Mouse (Mus musculus) bone marrow, adult 2 months (tissue): ENCODE results near the gene Nsun7. TPM values are rescaled to one million over a fixed set of nuclear protein-coding genes. Genes with fewer than 3 reads are reported as not detected.

Experiments
- H3K27ac ChIP-seq: fragments of 200-500 bp; 2 replicates; pipeline ENCODE4 v1.5.1; 2012; ENCODE audit warnings: low read depth, mild to moderate bottlenecking, control low read depth, inconsistent platforms, low read length; ENCODE audit not compliant: control insufficient read depth, poor library complexity, insufficient read depth
- H3K4me1 ChIP-seq: fragments of 200-500 bp; 2 replicates; pipeline ENCODE4 v1.6.1; 2011; ENCODE audit warnings: low read length; ENCODE audit not compliant: control insufficient read depth, insufficient read depth
- H3K4me3 ChIP-seq: fragments of 200-500 bp; replicated peaks from 2 replicates; pipeline ENCODE3; 2011; ENCODE audit warnings: mild to moderate bottlenecking, low read depth, low read length, control low read depth; ENCODE audit not compliant: control insufficient read depth
- CTCF ChIP-seq: fragments of 200-500 bp; IDR thresholded peaks from 2 replicates; pipeline ENCODE4 v1.5.1; 2011; ENCODE audit warnings: low read length, control low read depth; ENCODE audit not compliant: control insufficient read depth, insufficient read depth
- POLR2A ChIP-seq: fragments of 200-500 bp; IDR thresholded peaks from 2 replicates; pipeline ENCODE4 v1.6.1; 2011; ENCODE audit warnings: low read depth, mild to moderate bottlenecking, control low read depth, low read length, borderline replicate concordance; ENCODE audit not compliant: control insufficient read depth
- WGBS: fragments of 180-500 bp; shearing (Covaris S2); methylation state at CpG from one replicate; pipeline ENCODE4 v1.1.7; 2018; 5-methylcytosine and 5-hydroxymethylcytosine counted together
- polyA plus RNA-seq: library from polyadenylated mRNA; stranded (reverse); fragments of >200 nt; gene quantifications from 2 replicates; pipeline ENCODE4 v1.2.4, GENCODE M21; 2011; ENCODE audit warnings: low replicate concordance; ENCODE audit not compliant: missing spikeins, insufficient read depth, insufficient read length

The Nsun7 gene
- polyA plus RNA-seq, 1 experiment: 0.82 TPM

DNA sequence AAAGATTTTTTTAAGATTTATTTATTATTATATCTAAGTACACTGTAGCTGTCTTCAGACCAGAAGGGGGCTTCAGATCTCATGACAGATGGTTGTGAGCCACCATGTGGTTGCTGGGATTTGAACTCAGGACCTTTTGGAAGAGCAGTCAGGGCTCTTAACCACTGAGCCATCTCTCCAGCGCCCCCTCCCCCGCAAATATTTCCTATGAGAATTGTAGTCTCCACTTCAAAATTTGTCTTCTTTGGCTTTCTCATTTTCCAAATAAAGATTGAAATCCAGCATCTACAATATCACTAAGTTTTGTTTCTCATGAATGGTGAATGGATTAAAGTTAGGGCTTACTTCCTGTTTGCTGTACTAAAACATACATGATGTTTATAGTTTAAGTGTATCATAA, 2.8 kb downstream of the Nsun7 start:
- TF ChIP-seq POLR2A (no peak), CTCF (no peak)
- Histone ChIP-seq H3K4me3 (no peak overlapping the region), H3K27ac (no peak overlapping the region), H3K4me1 (no peaks in the 10 kb centered on the region; the same call in 1 of the 2 replicates)
- 74% methylated on average over 2 of the region's 2 CpGs for WGBS

DNA sequence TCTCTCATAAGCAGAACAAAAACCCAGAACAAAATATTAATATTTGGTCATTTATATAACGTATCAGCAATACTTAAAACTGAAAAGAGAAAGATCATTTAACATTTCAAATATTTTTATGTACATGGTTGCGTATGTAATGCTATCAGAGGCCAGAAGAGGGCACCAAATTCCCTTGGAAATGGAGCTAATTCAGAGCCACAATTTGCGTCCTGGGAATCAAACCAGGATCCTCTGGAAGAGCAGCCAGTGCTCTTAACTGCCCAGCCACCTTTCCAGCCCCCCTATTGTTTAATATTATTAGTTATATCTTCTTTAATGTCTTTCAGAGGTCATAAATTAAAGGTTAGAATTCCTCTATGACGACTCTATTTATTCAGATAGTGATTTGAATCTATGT, 3.7 kb downstream of the Nsun7 start:
- WGBS: 36% methylated on average over 4 of the region's 4 CpGs
- TF ChIP-seq CTCF (0 out of 2 replicates have a peak, but pooled peaks have one; percentile 8), POLR2A (no peak)
- H3K4me1 ChIP-seq: no peaks in the 10 kb centered on the region; the same call in 1 of the 2 replicates
- H3K27ac ChIP-seq: no peak overlapping the region
- H3K4me3 ChIP-seq: no peak overlapping the region

DNA sequence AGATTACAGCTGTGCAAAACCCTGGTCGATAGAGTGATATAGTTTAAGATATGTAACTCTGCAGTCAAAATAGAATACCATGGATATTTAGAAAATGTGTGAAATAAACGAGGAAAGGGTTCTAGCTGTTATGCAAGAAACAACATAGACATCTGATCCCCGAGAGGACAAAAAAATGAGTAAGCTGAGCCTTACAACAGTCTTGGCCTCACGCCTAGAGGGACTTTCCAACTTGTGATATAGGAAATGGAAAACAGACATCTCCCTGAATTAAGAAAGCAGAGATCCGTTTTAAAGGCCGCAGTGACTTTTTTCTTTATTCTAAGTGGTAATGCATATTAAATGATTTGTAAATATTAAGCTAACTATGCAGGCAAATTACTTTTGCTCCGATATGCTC, 9.9 kb downstream of the Nsun7 start:
- H3K4me3 ChIP-seq: no peak overlapping the region
- H3K27ac ChIP-seq: no peak overlapping the region
- 64% methylated on average over 7 of the region's 7 CpGs for WGBS
- no peak for TF ChIP-seq POLR2A
- no peak for TF ChIP-seq CTCF
- no peaks in the 10 kb centered on the region for H3K4me1 ChIP-seq

DNA sequence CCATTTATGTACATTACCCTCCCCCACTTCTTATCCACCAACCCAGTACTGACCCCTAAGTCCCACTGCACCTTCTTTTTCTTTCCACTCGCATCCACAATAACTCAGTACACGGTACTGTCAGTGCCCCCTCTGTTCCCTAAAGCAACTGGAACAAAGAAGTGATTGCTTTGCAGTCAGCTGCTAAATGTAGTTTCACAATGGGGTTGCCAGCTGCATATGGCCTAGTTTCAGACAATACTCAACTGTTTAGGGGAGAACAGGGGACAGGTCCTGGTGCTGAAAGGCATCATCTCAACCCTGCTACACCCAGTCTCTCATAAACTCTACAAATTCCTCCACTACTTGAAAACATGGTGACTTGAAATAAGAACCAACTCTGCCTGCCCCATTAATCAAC, 11.4 kb downstream of the Nsun7 start:
- TF ChIP-seq POLR2A: no peak
- no peak for TF ChIP-seq CTCF
- H3K4me3 ChIP-seq: no peak overlapping the region
- no peak overlapping the region for H3K27ac ChIP-seq
- WGBS: 84% methylated on average over 2 of the region's 2 CpGs
- no peaks in the 10 kb centered on the region for H3K4me1 ChIP-seq

DNA sequence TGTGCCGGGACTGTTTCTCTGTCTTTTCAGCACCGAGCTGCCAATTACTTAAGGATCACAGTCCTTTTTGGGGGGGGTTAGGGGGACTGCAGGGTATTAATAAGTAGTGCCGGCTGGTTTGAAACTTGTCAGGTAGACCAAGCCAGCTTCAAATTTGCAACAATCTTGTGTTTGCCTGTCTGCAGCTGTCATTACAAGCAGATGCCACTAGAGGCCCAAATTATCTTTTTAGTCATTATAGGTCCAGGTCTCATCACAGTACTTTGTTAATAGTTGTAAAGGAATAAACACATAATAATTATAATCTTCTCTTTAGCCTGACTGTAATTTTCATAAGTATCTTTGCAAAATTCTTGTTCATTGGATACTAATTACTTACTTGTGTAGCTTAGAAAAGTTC, 14.7 kb downstream of the Nsun7 start:
- TF ChIP-seq POLR2A: no peak
- 73% methylated on average over 3 of the region's 3 CpGs for WGBS
- Histone ChIP-seq H3K27ac (no peak overlapping the region), H3K4me1 (no peaks in the 10 kb centered on the region), H3K4me3 (no peak overlapping the region)

DNA sequence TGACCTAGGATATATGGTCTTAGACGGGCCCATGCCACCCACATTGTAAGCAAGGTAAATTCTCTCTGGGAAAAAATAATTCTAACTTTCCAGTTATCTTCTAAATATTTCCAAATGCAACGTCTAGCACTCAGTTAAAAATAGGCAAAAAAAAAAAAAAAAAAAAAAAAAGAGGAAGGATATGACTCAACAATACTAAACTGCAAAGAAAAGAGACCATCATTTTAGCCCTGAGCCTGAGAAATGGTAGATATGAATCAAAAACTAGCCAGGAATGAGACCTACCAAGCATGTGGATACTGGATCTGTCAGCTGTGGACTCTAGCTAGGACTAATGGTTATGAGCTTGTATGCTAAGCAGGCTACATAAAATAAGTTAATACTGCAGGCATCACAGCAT, 20.0 kb downstream of the Nsun7 start:
- 11% methylated on average over 2 of the region's 2 CpGs for WGBS
- H3K27ac ChIP-seq: no peak overlapping the region
- TF ChIP-seq POLR2A: no peak
- TF ChIP-seq CTCF: no peak
- no peak overlapping the region for H3K4me3 ChIP-seq
- no peaks in the 10 kb centered on the region for H3K4me1 ChIP-seq

DNA sequence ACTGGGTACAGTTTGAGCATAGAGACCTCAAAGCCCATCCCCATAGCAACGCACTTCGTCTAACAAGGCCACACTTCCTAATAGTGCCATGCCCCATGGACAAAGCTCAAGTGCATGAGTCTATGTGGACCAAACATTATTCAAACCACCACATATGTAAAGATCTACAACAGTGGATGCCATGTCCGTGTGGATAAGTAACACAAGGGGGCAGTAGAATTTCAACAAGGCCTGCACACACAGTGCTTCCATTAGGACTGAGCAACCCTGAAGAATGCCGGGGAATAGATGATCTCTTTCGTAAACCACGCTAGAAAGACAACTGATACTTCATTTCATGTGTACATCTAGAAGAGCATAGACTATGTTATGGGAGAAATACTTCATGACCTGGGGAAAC, 21.0 kb downstream of the Nsun7 start:
- Histone ChIP-seq H3K4me1 (no peaks in the 10 kb centered on the region), H3K4me3 (no peak overlapping the region), H3K27ac (no peak overlapping the region)
- WGBS: 79% methylated on average over 6 of the region's 6 CpGs
- TF ChIP-seq POLR2A (no peak), CTCF (no peak)

DNA sequence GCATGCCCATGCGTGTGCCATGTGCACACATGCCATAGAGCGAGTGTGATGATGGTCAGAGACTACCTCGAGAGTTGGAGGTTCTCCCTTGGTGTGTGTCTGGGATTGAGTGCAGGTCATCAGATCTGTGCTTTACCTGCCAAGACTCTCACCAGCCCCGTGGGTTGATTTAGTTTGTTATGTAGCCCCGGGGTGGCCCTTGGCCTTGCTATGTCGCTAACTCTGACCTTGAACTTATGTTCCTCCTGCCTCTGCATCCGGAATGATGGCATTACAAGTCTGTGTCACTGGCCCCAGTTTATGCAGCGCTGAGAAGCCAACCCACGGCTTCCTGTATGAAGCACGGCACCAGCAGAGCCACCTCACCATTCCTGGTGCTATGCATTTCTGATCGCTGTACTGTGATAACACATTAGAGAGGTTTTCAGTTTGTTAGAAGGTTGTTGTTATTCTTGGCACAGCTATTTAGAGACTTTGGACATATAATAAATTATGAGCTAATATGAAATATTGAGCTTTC, 34.5 kb downstream of the Nsun7 start:
- Histone ChIP-seq H3K4me1 (peaks cover 2% of the 10 kb centered on the region; the same call in 1 of the 2 replicates), H3K27ac (no peak overlapping the region), H3K4me3 (no peak overlapping the region)
- WGBS: 41% methylated on average over 11 of the region's 11 CpGs
- no peak for TF ChIP-seq CTCF
- no peak for TF ChIP-seq POLR2A

DNA sequence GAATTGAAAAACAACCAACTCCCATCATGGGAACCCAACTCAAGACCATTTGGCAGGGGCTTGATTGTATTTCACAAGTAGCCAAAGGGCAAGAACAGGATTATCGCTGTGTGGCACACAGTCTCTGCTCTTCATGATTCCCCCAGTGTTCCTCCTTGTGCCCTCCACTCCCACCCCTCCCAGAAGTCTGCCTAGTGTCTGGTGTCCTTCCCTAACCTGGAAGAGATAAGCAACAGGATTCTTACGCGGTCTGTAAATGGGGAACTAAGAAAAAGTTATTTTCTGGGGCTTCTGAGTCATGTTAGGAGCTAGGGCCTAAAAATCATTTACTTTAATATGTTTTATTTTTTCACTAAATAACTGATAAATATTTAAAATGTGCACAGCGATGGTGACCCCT, 35.3 kb downstream of the Nsun7 start:
- no peak for TF ChIP-seq POLR2A
- TF ChIP-seq CTCF: no peak
- 56% methylated on average over 4 of the region's 4 CpGs for WGBS
- H3K4me1 ChIP-seq: peaks cover 2% of the 10 kb centered on the region; the same call in 1 of the 2 replicates

More for the DNA sequence above, 35.3 kb downstream of the Nsun7 start:
- Histone ChIP-seq H3K4me3 (no peak overlapping the region), H3K27ac (no peak overlapping the region)
